Mouse (Mus musculus) adrenal gland (tissue): ENCODE results near the gene Rapgef4.

Source experiments
- intact Hi-C: fragments of 180-260 bp; cut with DNase I; formaldehyde crosslinking; loops from one replicate; pipeline ENCODE4 v1.15.1; 2025

Gene Rapgef4

GRCm38 (mm10) chr2:72025660-72026059, 44.6 kb downstream of the Rapgef4 start:
- intact Hi-C loops = no loop called here

- intact Hi-C loops = no loop called here
Measured at GRCm38 (mm10) chr2:72026506-72026905, 45.5 kb downstream of the Rapgef4 start.

GRCm38 (mm10) chr2:72029081-72029480, 48.0 kb downstream of the Rapgef4 start:
- intact Hi-C loops = no loop called here

GRCm38 (mm10) chr2:72029586-72030144, 48.6 kb downstream of the Rapgef4 start:
- intact Hi-C loops = loop anchor here (5.0 kb wide), 1 partner anchor 122 kb away; no protein-coding TSS in a partner anchor

- intact Hi-C loops = loop anchor here (5.0 kb wide), 1 partner anchor 124 kb away; no protein-coding TSS in a partner anchor
Measured at GRCm38 (mm10) chr2:72031717-72032116, 50.7 kb downstream of the Rapgef4 start.

GRCm38 (mm10) chr2:72035616-72036015, 54.6 kb downstream of the Rapgef4 start:
- intact Hi-C loops = loop anchor here (1.0 to 5.0 kb wide), 3 partner anchors 70 to 357 kb away; no protein-coding TSS in a partner anchor

- intact Hi-C loops = loop anchor here (5.0 kb wide), 2 partner anchors 185 to 355 kb away; no protein-coding TSS in a partner anchor
Measured at GRCm38 (mm10) chr2:72037357-72037756, 56.3 kb downstream of the Rapgef4 start.

GRCm38 (mm10) chr2:72038235-72038634, 57.2 kb downstream of the Rapgef4 start:
- intact Hi-C loops = loop anchor here (2.0 to 5.0 kb wide), 3 partner anchors 111 to 354 kb away; no protein-coding TSS in a partner anchor

- intact Hi-C loops = loop anchor here (2.0 to 5.0 kb wide), 3 partner anchors 110 to 354 kb away; no protein-coding TSS in a partner anchor
Measured at GRCm38 (mm10) chr2:72038651-72039251, 57.7 kb downstream of the Rapgef4 start.

GRCm38 (mm10) chr2:72039522-72040045, 58.5 kb downstream of the Rapgef4 start:
- intact Hi-C loops = loop anchor here (2.0 to 5.0 kb wide), 4 partner anchors 53 to 353 kb away; no protein-coding TSS in a partner anchor

- intact Hi-C loops = loop anchor here (5.0 kb wide), 1 partner anchor 51 kb away; no protein-coding TSS in a partner anchor
Measured at GRCm38 (mm10) chr2:72041087-72041486, 60.0 kb downstream of the Rapgef4 start.

GRCm38 (mm10) chr2:72042093-72042492, 61.1 kb downstream of the Rapgef4 start:
- intact Hi-C loops = loop anchor here (5.0 kb wide), 1 partner anchor 50 kb away; no protein-coding TSS in a partner anchor

- intact Hi-C loops = loop anchor here (2.0 to 5.0 kb wide), 2 partner anchors 48 to 153 kb away; no protein-coding TSS in a partner anchor
Measured at GRCm38 (mm10) chr2:72044191-72044590, 63.2 kb downstream of the Rapgef4 start.

GRCm38 (mm10) chr2:72045024-72045423, 64.0 kb downstream of the Rapgef4 start:
- intact Hi-C loops = loop anchor here (2.0 kb wide), 1 partner anchor 152 kb away; no protein-coding TSS in a partner anchor

- intact Hi-C loops = loop anchor here (2.0 kb wide), 1 partner anchor 151 kb away; no protein-coding TSS in a partner anchor
Measured at GRCm38 (mm10) chr2:72045659-72046058, 64.6 kb downstream of the Rapgef4 start.

- intact Hi-C loops = no loop called here
Measured at GRCm38 (mm10) chr2:72050451-72050850, 69.4 kb downstream of the Rapgef4 start.

- intact Hi-C loops = no loop called here
Measured at GRCm38 (mm10) chr2:72054280-72054679, 73.2 kb downstream of the Rapgef4 start.

GRCm38 (mm10) chr2:72054736-72055135, 73.7 kb downstream of the Rapgef4 start:
- intact Hi-C loops = no loop called here

GRCm38 (mm10) chr2:72055476-72055875, 74.4 kb downstream of the Rapgef4 start:
- intact Hi-C loops = no loop called here

GRCm38 (mm10) chr2:72056081-72056874, 75.2 kb downstream of the Rapgef4 start:
- intact Hi-C loops = no loop called here

- intact Hi-C loops = no loop called here
Measured at GRCm38 (mm10) chr2:72062931-72063330, 81.9 kb downstream of the Rapgef4 start.
